Mouse (Mus musculus) frontal cortex, postnatal 10 days (tissue): ENCODE results near the gene Cntnap5c.
"Not testable (repeated sequence)": the region's sequence is repeated elsewhere in the genome, so short reads cannot be mapped to it uniquely, and the experiment has no call there.

Experiments
- DNase-seq, 2 experiments: peaks; one replicate each; pipeline ENCODE4 v3.0.0; 2022; ENCODE audit warnings: low spot score in 2 of 2, mixed read lengths in 1 of 2

The Cntnap5c gene

DNA sequence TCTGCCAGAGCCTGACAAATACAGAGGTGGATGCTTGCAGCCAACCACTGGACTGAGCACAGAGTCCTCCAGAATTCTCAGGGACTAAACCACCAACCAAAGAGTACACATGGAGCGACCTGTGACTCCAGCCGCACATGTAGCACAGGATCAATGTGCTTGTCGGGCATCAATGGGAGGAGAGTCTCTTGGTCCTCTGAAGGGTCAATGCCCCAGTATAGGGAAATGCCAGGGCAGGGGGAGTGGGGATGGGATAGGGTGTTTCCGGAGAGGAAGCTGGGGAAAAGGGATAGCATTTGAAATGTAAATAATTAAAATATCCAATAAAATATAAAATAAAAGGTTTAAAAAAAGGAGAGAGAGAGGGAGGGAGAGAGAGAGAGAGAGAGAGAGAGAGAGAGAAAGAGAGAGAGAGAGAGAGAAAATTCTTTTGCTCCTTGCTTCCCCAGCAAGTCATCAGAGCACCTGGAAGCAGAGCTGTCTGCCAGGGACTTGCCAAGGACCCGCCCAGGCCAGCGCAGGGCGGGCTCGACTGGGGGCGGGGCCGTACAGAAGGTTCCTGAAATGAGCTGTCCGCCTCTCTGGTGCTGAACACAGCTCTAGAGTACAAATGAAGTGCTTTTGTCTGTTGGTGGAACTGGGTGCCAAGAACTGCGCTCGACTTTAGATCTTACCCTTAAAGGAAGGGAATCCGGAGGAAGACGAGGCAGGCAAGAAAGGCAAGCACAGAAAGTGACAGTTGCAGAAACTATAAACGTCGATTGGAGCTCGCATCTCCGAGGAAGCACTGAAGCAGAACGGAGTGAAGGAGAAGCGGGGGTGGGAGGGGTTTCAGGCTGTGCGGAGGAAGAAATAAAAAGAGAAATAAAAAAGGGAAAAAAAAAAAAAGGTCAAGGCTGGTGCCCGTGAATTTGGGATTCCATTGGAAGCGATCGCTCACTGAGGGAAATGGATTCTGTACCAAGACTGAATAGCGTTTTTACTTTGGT is at the start of gene Cntnap5c:
TSS of gene Cntnap5c (plus strand) at position 949 of the 989 bp plus-strand sequence.
- peak; percentile 14 to 17 for DNase-seq

DNA sequence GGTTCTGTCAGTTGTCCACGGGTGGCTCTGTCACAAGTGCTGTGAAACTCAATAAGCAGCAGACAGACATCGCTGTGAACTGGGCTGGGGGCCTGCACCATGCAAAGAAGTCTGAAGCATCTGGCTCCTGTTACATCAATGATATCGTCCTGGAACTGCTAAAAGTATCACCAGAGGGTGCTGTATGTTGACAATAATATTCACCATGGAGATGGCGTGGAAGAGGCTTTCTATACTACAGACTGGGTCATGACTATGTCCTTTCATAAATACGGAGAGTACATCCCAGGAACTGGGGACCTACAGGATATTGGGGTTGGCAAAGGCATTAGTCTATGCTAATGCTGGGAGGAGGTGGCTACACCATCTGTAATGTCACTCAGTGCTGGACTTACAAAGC is 27.3 kb upstream of the Cntnap5c start, which contains the start of gene Gm21834:
TSS of gene Gm21834 (minus strand) at position 101 of the 400 bp plus-strand sequence.
- DNase-seq = no peak

DNA sequence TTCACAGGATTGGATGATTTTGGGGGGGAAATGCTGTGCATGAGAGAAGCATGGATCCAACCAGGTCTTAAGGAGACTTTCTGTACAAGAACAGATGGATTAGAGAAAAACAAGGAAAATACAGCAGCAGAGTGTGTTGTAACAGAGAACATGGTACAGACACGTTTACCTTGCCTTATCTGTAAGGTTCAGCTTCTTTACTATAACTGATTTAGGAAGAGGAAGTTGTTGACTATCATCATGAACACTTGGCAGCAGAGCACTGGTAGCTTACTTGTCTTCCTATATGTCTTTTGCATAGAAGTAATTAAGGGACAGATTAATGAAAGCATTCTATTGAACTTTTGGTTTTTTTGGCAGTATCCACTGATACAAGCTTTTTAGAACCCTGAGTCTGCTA is 11.3 kb upstream of the Cntnap5c start:
- no peak for DNase-seq

DNA sequence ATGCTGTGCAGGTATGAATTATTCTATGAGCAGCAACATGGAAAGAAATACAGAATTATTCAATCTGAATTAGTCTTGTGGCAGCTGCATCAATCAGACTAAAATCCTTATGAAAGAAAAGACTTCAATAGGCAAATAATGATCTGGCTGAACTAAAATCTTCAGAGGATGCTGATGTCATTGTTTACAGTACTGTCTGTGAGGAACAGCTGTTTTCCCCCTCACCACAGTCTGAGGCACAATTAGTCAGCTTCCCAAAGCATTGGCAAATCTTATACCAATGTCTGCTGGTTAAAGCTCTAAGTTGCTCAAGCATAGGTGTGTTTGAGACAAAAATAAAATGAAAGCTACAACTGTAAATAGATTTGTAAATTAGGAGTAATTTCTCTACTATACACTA is 2.1 kb upstream of the Cntnap5c start:
- no peak for DNase-seq

DNA sequence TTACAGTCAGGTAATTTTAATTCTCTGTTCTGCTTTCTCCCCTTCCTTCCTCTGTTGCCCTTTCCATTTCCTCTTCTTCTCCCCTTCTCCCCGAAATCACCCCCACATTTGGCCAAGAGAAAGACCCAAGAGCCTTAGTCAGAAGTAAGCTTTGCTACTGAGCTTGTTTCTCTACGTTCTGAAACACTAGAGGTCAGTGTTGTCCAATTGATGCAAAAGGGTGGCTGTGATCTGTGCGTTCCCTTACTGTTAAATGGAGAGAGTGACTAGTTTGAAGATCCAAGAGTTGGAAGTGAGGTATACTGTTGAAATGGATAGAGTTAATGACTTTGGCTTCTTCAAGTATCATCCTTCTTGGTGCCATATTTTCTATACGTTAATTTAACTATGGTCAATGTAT is 1.5 kb downstream of the Cntnap5c start:
- peak; percentile 5 to 15 for DNase-seq

DNA sequence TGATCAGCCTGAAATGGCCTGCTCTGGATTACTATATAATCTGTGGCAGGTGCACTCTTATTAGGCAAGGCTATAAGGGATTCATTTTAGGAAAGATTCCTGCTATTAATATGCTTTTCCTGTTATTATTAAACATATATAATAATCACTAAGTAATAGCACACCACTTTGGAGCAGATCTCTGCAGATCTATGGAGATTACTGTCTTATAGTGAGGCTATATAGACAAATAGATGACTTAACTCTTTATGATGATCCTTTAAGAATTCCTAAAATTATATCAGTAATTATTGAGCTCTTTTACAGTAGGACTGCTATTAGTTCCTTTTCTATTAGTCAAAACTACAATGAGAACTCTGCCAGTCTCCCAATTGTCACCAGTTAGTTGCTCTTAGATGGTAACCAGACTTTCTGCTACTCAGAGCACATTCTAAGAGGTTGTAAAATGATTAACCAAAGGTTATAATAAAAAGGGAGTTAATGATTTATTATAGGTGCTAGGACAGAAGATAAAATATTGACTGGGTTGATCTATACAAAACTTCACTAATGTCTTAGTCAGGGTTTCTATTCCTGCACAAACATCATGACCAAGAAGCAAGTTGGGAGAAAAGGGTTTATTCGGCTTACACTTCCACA is 18.9 kb downstream of the Cntnap5c start:
- no peak for DNase-seq

DNA sequence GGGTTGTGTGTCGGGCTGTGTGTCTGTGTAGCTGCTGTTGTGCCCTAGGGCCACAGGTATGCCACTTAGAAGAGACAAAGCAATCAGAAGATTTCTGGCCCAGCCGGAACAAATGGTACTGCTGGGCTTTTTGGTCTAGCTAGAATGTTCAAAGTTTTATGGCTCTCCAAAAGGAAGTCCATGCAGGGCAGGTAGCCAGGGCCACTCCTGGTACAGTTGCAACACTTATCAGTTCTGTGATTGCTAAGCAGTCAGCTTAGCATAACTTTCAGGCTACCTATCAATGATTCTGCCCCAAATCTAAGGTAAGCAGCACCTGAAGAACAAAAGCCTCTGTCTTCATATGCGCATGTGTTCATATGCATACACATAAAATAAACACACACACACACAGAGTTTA is 26.0 kb downstream of the Cntnap5c start:
- no peak for DNase-seq

DNA sequence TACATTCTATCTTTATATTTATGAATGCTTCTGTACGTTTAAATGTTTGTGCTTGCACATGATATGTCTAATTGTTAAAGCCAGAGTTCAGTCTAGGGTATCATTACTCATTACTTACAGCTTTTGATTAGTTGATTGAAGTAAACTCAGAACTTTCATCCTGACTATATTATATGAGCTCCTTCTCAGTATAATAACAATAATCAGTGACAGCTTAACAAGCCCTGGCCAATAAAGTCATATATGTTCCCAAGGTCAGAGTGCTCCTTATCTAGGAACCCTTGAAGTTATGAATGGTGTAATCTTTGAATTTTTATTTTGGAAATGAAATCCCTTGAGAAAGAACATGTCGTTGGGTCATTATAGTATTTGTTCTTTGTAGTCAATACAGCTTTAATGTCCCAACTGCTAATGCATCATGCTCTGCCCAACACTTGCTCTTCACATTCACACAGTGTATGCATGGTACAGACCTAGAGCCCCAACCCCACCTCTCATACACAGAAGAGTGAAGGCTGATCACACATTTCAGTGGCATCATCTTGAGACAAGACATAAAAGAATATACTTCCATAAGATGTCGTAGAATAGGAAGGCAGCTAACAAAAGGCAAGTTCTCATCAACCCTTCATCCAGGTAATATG is 27.4 kb downstream of the Cntnap5c start:
- no peak for DNase-seq

DNA sequence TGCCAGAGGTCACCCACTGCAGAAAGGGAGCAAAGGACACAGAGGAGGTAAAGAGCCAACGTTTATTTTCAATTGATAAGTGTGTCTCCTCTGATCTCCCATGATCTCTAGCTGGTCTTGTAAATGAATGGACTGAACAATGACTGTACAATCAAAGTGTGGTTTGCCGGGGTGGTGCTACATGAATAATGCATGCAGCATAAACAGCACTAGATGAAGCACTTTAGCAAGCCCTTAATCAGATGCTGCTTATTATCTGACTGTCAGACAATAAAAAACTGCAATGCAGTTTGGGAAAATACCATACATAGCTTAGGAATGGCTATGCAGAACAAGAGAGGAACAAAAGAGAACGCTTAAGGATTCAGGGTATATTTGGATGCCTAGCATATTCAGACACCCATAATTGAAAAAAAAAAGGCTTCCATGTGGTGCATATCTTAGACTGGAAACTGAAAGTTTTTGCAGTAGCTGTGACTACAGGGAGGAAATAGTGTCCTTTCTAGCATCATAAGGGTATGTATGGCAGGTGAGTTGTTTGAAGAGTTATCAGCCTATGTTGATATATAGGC is 30.1 kb downstream of the Cntnap5c start:
- no peak for DNase-seq

DNA sequence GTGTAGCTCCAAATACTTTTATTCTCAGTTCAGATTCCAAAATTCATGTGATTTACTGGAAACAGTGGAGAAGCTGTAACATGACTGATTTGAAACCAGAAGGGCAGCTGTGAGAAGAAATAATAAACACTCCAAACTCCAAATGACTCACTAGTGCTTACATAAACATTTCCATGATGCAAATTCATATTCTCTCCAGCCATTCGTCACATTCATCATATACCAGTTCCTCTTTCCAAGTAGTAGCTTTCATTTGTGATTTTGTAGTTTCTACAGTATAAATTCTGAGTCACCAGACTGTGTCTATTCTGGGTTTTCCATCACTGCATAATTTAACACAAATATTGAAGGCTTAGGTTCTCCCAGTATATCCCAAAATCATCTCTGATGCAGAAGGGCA is 31.8 kb downstream of the Cntnap5c start:
- no peak for DNase-seq

DNA sequence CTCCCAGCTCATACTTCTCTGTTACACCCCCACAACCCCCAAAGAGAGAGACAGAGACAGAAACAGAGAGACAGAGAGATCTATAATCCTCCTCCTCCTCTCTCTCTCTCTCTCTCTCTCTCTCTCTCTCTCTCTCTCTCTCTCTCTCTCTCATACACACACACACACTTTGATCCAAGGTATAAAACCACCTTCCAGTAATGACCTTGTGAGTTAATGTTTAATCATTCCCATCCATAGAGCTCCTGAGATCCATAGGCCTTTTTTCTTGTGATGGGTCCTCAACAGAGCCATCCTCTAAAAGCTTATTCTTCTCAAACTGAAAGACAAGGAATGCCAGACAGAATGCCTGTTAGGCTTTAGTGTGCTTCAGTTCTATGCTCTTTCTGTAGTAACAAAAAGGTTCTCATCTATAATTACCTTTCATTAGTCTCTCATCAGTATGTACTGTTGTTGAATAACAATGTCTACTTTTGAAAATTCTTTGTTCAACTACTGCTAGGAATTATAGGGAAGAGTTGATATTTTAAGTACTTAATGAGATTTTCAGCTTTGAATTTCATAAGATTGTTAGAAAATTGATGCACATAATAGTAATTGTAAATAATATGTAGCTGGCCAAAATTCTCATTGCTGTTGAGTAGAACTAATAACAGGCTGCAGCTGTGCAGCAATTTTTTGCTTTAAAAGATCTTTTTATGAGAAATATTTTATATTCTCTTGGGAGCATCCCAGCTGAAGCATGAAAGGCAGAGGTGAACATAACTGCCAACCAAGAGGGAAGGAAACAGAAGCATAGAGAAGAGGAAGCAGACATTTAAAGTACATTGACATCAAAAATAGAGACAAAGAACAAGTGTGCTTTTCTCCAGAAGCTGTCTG is 68.0 kb downstream of the Cntnap5c start:
- no peak for DNase-seq

DNA sequence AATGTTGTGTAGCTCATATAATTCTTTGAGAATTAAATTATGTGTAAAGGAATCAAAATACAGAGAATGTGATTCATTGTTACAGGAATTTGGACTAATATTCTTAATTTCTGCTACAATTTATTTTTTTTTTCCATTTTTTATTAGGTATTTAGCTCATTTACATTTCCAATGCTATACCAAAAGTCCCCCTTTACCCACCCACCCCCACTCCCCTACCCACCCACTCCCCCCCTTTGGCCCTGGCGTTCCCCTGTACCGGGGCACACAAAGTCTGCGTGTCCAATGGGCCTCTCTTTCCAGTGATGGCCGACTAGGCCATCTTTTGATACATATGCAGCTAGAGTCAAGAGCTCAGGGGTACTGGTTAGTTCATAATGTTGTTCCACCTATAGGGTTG is 86.4 kb downstream of the Cntnap5c start:
- DNase-seq = not testable (repeated sequence)

DNA sequence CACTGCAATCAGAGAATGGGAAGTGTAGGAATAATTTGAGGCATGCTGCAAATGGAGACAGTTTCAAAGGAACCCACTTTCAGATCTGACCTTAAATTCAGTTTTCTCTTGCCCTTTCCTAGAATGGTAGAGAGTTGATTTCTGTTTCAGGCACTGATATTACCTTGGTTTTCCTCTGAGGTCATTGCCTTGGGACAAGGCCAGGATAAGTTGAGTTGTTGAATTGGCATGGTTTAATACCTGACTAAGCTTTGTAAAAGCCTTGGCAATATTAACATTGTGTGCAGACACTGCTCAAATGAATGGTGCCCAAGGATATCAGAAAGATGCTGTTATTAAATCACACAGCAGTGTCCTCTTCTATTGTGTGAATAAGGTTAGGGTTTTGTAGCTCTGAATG is 96.6 kb downstream of the Cntnap5c start:
- DNase-seq = no peak

DNA sequence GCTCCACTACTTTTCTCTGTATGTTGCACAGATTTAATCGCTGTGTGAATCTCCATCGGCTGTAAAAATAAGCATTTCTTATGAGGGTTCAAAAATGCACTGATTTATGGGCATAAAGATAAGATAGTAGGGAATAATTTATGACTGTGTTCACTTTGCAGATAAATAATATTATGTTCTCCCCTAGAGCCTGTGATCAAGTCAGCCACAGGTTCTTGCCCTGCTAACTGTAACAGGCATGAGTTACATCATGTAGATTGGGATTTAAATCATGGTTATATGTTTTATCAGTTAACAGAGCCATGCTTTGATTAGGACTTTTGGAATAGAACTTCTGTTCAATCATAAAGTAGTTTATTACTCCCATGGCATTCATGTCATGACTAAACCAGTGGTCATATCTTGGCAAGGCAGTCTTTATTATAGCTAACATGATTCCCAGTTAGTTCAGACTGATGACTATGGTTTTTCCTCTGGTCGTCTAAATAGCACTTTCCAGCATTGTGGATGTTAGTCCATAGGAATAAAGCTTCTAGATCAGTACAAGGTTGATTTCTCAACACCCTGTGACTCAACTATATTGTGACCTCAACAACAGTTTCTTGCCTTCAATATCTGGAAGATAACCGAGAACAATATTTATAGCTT is 118.5 kb downstream of the Cntnap5c start:
- DNase-seq = no peak

DNA sequence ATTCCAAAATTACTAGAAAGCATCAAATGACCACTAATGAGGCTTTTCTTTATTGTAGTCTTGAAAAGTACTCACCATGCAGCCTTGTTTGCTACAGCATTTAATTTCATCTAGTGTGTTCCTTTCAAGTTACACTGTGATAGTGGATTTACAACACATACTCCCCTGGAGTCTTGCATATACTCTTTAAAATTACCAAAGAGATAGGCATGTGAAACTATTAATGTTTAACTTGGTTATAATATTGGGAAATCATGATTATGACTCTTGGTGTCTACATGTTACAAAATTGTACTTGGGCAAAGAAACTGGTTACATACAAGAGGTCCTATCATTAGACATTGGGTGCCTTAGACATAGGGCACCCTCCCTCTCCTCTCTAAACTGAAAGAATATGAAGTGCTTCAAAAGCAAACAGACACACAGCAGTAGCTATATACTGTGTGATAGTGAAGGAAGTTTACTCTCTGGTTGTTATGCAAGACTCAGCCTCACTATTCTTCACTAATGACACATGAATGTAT is 142.5 kb downstream of the Cntnap5c start:
- no peak for DNase-seq

DNA sequence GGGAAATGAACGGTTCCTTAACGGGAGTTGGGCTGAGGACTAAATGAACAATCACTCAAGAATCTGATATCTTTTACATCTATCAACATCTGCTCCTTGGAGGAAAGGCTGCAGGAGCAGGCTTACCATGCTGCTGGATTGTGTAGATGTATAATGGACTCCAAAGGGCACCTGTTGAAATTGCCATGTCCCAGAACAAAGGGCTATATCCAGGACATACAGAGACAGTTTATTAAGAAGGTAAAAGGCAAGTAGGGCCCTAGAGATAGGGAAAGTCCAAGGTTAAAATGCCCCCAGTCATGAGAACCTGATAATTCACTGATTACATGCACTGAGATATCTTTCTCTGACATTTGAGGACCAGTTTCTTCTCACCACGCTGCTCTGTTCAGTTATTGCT is 214.9 kb downstream of the Cntnap5c start:
- DNase-seq = no peak

DNA sequence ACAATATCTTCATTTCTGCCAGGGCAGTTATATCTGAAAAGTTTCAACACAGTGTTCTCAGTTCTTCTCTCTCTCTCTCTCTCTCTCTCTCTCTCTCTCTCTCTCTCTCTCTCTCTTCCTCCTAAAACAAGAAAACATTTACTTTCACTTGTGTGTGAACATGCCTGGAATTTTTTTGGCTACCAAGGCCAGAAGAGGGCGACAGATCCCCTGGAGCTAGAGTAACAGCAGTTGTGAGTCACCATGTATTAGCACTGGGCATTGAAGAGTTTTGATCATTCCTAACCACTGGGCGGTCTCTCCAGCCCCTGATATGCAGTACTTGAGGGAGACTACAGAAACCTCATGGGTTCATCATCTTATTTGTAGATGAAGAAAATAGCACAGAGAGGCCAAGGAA is 219.1 kb downstream of the Cntnap5c start:
- no peak for DNase-seq

DNA sequence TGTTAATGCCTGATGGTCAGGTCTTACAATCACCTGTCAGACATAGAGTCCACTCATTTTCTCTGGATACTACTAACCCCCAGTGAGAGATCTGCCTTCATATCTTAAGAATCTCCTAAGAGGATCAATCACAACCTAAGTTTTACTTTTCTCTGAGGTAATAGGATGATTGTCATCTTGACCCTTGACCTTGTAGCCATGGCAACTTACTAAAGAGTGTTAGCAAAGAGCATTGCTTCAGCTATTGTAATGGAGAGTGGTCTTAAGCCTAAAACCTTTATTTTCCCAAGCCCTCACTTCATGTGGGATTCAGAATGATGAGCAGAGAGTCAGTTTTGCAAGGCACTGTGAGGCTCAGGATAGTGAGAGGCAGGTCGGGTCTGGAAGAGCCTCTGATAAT is 227.1 kb downstream of the Cntnap5c start:
- no peak for DNase-seq

DNA sequence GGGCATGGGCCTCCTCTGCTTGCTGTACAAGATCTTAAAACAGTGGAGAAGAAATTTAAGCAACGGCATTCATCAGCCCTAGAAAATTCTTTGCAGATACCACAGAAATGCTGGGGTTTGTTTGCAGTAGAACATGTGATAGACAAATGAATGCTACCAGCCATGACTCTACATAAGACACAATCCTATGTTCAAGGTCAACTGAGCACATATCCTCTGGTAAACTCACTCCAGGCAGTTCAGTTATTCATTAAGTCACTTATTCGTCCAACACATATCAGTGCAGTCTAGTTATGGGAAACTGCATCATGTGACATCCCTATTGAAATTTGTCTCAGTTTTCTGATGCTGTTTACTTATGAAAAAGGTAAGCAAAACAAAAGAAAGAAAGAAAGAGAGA is 229.7 kb downstream of the Cntnap5c start:
- DNase-seq = no peak

DNA sequence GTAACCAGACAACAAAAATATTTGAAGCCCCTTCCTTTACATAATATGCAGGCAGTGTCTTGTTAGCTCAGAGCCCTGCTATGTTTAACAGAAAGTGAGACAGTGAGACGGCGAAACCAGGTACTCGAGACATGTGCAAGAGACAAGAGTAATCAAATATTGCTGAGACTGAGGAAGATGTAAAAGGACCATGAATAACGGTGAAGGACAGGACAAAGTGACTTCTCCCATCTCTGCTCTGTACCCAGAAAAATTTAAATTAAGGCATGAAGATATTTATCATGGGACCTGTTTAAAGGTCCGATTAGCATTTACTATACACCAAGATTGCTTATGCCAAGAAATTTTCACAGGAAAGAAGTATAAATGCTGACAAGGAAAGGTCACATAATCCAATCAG is 233.5 kb downstream of the Cntnap5c start:
- no peak for DNase-seq
